Comparison of ENCODE assay signal across 8 mouse cellular contexts in the genomic region with DNA sequence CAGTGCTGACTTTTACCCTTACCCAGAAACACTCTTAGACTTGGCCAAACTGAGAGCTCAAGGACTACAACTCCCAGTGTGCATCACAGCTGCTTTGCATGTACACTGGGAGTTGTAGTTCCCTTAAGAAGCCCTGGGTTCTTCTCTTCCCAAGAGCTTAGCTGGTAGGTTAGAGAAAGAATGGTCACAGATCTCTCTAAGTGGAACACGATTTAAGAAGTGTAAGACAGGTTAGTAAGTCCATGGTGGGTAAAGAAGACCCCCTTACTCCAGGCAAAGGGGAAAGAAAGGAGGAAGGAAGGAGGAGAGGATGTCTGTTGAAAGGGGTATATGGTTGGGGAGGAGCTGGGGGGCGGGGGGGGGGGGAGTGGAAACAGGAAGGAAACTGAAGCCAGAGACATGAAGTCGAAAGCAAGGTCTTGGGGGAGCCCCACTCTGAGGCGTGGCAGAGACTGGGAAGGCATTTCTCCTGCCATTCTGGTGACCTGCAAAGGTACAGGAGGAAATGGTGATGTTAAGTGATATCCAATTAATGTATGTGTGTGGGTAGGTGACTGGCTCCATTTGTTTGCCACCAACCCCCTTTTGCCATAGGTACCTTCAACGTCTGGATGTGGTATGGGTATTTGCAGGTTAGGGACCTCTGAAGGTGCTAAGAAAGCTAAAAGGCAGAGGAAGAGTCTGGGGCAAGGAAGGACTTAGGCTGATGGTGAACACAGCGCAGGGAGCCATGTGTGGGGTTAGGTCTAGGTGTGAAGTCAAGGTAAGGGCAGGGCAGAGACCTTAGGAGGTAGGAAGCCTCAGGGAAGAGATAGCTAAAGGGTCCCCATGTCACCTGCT. TPM values are rescaled to one million over a fixed set of nuclear protein-coding genes. Genes with fewer than 3 reads are reported as not detected.
DNase-seq lines count a peak whose midpoint lies in the region; ATAC-seq lines count a peak whose summit lies in the region.

No protein-coding gene starts in this region.

- intact Hi-C loops in left cerebral cortex, postnatal 10 days (cut with DNase I), result no loop called here

- peak; percentile 56 for ATAC-seq in frontal cortex, adult (ENCODE audit: low TSS enrichment)
- ATAC-seq in hematopoietic stem cell, adult 5-6 weeks (replicated peaks in 1 of 2; ENCODE audit: insufficient read depth in 1 of 2, low FRiP score in 2 of 2, low TSS enrichment in 1 of 2, low read depth in 1 of 2, poor library complexity in 2 of 2, severe bottlenecking in 2 of 2), result 0 out of 4 replicates have a peak, but pooled peaks have one; percentile 17 to 20
- ATAC-seq in monocyte, adult 5-6 weeks (replicated peaks; ENCODE audit: insufficient number of reproducible peaks, low FRiP score, low TSS enrichment, poor library complexity, severe bottlenecking), result 0 out of 2 replicates have a peak, but pooled peaks have one; percentile 34

- no peak for DNase-seq in frontal cortex, postnatal 25 days (ENCODE audit: low spot score in 2 of 2)
- DNase-seq in right cerebral cortex, postnatal 10 days (ENCODE audit: low spot score in 2 of 2), result peak; percentile 42 to 71
- DNase-seq in right cerebral cortex, postnatal 14 days, result no peak
- DNase-seq in left cerebral cortex, postnatal 10 days (ENCODE audit: extremely low spot score in 1 of 2, low spot score in 2 of 2), result no peak
- DNase-seq in adrenal gland, postnatal 25 days, result no peak

RNA-seq across cellular contexts. Expression of a gene that starts 5.5 kb away (rescaled TPM):
- total RNA-seq in hematopoietic stem cell, adult 5-6 weeks (2017), result 8.6 and 9.9 TPM in 2 replicates
- 49.4 to 76.6 TPM (median 51.2 TPM) in 3 replicates for total RNA-seq in monocyte, adult 5-6 weeks (2017)
- 1 to 10 TPM; 6.9 TPM for total RNA-seq in left cerebral cortex, postnatal 10 days (2021)
- 98.2 and 110 TPM in 2 replicates for total RNA-seq in adrenal gland, postnatal 25 days (2021)

RNA-seq across cellular contexts. Expression of a gene that starts 13.5 kb away (rescaled TPM):
- 0.15 and 1.9 TPM in 2 replicates for total RNA-seq in hematopoietic stem cell, adult 5-6 weeks (2017)
- total RNA-seq in monocyte, adult 5-6 weeks (2017), result 1.4 TPM in 1 of 3 replicates, not detected in the others
- not detected for total RNA-seq in left cerebral cortex, postnatal 10 days (2021)
- total RNA-seq in adrenal gland, postnatal 25 days (2021), result 3.1 TPM in 1 of 2 replicates, not detected in the other

RNA-seq across cellular contexts. Expression of a gene that starts 22.5 kb away (rescaled TPM):
- 12.9 and 18.2 TPM in 2 replicates for total RNA-seq in hematopoietic stem cell, adult 5-6 weeks (2017)
- total RNA-seq in monocyte, adult 5-6 weeks (2017), result 16.5 to 22.8 TPM (median 22.4 TPM) in 3 replicates
- 10 to 100 TPM; 31.9 to 32.7 TPM for total RNA-seq in left cerebral cortex, postnatal 10 days (2021)
- total RNA-seq in adrenal gland, postnatal 25 days (2021), result 34.7 and 35.4 TPM in 2 replicates

RNA-seq across cellular contexts. Expression of a gene that starts 24.1 kb away (rescaled TPM):
- total RNA-seq in hematopoietic stem cell, adult 5-6 weeks (2017), result not detected in 2 replicates
- not detected in 3 replicates for total RNA-seq in monocyte, adult 5-6 weeks (2017)
- total RNA-seq in left cerebral cortex, postnatal 10 days (2021), result not detected
- 0.55 TPM in 1 of 2 replicates, not detected in the other for total RNA-seq in adrenal gland, postnatal 25 days (2021)

RNA-seq across cellular contexts. Expression of a gene that starts 27.3 kb away (rescaled TPM):
- not detected in 2 replicates for total RNA-seq in hematopoietic stem cell, adult 5-6 weeks (2017)
- total RNA-seq in monocyte, adult 5-6 weeks (2017), result not detected in 3 replicates
- total RNA-seq in left cerebral cortex, postnatal 10 days (2021), result under 1 TPM; 0.39 to 0.41 TPM
- 0.38 and 0.76 TPM in 2 replicates for total RNA-seq in adrenal gland, postnatal 25 days (2021)

Comparison
In these comparisons a context has a peak if more than half of its experiments do, and no peak if none do; other contexts are left out.
1. DNase-seq: peak in right cerebral cortex, postnatal 10 days (2 of 2); none in frontal cortex, postnatal 25 days (0 of 2), right cerebral cortex, postnatal 14 days (single experiment), left cerebral cortex, postnatal 10 days (0 of 2) and adrenal gland, postnatal 25 days (single experiment).
2. Peak in every context shown above with its lines, with median percentiles within 50 percentile points of each other: ATAC-seq.